Mouse (Mus musculus) heart, adult 9 months (tissue): ENCODE results near the gene 1110059E24Rik.
A peak's percentile ranks its signal among the peaks of the same experiment; 100 is the strongest.

Experiments used
- DNase-seq, 2 experiments: peaks; one replicate each; pipeline ENCODE4 v3.0.0; 2022; ENCODE audit warnings: low spot score in 2 of 2

Gene 1110059E24Rik

GRCm38 (mm10) chr19:21577443-21577842 lies 75.3 kb downstream of the 1110059E24Rik start:
- no peak for DNase-seq

GRCm38 (mm10) chr19:21571986-21572385 lies 80.8 kb downstream of the 1110059E24Rik start:
- DNase-seq: no peak

DNA sequence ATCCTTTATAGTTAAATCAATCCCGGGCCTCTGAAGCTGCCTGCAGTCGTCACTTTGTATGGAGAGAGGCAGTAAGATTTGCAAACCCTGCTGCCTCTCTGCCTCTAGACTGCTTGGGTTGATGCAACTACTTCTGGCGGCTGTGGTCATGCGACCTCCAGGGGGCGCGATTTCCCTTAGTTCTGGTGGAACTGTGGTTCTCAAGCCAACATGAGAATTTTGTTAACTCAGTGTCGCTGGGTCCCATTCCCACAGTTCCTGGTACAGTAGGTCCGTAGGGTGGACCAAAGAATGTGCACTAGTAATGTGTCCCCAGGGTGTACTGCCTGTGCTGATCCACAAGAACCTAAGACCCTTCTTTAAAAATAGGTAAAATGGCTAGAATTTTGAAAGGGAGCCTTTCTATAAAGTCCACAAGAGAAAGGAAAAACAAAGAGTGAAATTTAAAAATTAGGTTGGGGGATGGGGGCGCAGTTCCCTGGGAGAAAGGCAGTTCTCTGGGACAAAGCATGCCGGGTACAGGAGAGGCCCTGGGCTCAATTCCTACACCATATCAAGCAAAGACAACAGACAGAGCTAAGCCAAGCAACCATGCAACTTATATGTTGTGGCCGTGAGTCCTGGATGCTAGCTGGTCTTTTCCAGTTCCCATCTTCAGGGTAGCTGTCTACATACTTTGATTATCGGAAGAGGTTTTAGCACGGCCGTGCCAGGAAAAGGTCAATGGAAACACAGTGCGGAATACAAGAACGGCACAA lies 81.4 kb downstream of the 1110059E24Rik start:
- DNase-seq: peak; percentile 56 to 80

DNA sequence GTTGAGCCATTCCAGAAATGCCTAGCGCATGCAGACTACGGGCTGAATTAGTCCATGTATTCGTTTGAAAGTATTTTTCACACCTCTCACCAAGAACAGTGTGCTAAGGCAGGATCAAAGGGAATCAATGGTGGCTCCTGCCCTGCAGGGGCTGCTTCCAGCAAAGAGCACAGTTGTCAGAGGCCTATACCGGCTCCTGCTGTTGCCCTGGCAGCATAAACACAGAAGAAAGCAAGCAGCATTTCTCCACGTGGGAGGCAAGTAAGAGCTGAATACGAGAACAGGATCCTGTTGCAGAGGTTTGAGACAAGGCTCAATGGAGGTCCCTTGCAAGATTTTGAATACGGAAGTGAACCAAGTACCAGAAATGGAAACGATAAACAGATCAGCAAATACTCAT lies 82.0 kb downstream of the 1110059E24Rik start:
- no peak for DNase-seq

- DNase-seq: no peak
Measured at GRCm38 (mm10) chr19:21568528-21569185, 84.1 kb downstream of the 1110059E24Rik start.

GRCm38 (mm10) chr19:21567933-21568332 lies 84.8 kb downstream of the 1110059E24Rik start:
- no peak for DNase-seq

DNA sequence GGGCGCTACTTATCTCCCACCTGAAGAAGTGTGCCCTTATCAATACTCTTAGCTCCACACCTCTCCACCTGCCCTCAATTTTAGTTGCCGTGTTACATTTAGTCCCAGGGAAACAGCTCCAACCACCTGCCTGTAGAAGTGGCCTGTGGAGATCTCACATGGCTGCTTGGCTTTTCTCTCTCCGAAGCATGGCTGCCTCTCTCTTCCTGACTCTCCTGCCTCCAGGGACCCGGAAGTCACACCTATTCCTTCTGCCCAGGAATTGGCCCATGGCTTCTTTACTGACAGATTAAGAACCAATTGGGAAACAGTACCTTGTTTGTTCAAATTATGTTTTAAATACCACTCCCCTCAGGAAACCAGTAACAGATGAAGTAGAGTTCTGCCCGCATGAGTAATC lies 86.3 kb downstream of the 1110059E24Rik start:
- no peak for DNase-seq

DNA sequence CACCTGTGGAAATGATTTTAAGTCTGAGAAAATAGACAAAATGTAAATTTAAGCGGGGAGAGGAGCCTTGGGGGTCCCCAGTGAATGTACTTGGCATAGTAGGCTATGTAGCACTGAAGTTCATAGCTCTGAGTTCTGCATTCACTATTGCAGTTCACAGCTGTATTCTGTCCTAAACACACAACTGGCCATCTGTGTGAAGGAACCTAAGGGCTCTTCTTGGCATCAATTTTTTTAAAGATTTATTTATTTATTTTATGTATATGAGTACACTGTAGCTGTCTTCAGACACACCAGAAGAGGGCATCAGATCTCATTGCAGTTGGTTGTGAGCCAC lies 88.3 kb downstream of the 1110059E24Rik start:
- DNase-seq: no peak

DNA sequence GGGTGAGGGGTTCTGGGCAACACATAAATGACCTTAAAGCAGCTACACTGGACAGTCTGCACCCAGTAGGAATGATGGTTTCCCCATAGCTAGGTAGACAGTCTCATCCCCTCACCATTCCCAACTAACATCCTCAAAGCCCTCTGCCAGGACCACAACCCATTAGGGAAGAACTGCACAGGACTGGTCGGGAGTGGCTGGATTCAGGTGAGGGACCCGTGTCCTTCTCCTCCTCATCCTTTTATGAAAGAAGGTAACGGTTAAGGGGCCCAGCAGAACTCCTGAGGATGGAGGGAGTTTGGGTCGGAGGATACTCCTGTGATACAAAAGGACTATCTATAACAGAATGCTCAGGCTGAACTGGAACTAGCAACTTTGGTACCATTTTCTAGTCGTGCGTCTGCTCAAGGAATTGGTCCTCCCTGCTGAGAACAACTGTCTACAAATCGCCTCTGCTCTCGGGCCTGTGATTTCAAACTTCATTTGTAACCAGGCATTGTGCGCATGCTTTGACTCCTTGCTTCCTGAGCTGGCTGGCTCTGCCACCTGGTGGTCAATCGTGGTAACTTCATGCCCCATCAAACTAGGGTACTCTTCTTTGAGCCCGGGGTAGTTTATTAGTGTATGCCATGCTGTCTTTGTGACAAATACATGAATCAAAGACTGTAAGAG lies 88.9 kb downstream of the 1110059E24Rik start:
- DNase-seq: peak; percentile 50 to 73

GRCm38 (mm10) chr19:21562996-21563395 lies 89.8 kb downstream of the 1110059E24Rik start:
- DNase-seq: no peak

DNA sequence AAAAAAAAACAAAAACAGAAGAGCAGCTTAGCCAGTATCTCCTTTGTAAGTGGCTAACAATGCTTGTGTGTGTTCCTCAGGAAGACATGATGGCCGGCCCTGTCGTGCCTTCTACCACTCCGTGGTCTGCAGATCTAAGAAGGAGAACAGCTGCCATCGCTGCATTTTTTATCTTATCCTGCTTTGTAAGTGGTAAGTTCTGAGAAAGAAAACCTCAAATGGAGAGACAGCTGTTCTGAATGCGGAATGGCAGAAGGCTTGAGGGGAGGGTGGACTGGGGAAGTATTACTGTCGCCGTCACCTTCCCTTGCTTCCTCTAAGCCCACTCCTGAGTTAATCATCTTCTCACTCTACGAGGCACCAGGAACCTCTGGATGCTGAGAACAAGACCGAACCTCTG lies 100.0 kb downstream of the 1110059E24Rik start:
- DNase-seq: no peak

- no peak for DNase-seq
Measured at GRCm38 (mm10) chr19:21551921-21552536, 100.7 kb downstream of the 1110059E24Rik start.

DNA sequence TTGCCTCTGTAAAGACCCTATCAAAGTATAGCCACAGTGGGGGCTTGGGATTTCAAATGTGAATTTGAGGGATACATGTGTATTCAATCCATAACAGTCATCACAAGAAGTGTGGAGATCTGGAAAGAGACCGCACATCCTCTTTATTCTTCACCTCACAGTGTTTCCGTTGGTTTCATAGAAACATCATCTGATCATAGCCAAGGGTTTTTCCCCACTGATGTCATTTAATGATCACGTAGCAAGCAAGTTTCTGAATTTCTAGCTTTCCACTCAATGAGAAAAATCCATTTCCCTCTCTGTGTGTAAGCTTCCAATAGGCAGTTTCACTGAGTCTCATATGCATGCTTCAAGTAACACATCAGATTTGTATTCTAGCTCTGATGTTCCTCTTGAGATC lies 103.1 kb downstream of the 1110059E24Rik start:
- no peak for DNase-seq

- no peak for DNase-seq
Measured at GRCm38 (mm10) chr19:21548947-21549346, 103.8 kb downstream of the 1110059E24Rik start.

- no peak for DNase-seq
Measured at GRCm38 (mm10) chr19:21537125-21537524, 115.7 kb downstream of the 1110059E24Rik start.
